Mouse (Mus musculus) midbrain, postnatal 0 days (tissue): ENCODE data around the gene Map2k6. TPM values are rescaled to one million over a fixed set of nuclear protein-coding genes. Genes with fewer than 3 reads are reported as not detected.

Experiments
- ATAC-seq: fragments of 200-750 bp; cut with Nextera tagmentation; 2 replicates; pipeline ENCODE4 v1.8.0; 2017; ENCODE audit warnings: moderate number of reproducible peaks, mild to moderate bottlenecking, moderate TSS enrichment, moderate library complexity; ENCODE audit not compliant: low FRiP score
- DNase-seq: peaks from one replicate; pipeline ENCODE4 v3.0.0-alpha.2; 2015; ENCODE audit warnings: low spot score
- H3K27ac ChIP-seq: fragments of 300-500 bp; sonication (generic); 2 replicates; pipeline ENCODE4 v1.5.1; 2014; ENCODE audit warnings: low read depth, mild to moderate bottlenecking, low read length, mixed read lengths
- H3K27me3 ChIP-seq: fragments of 300-500 bp; sonication (generic); 2 replicates; pipeline ENCODE4 v1.6.1; 2014; ENCODE audit warnings: low read length, control low read depth, mixed read lengths; ENCODE audit not compliant: insufficient read depth
- H3K36me3 ChIP-seq: fragments of 300-500 bp; sonication (generic); 2 replicates; pipeline ENCODE4 v1.6.1; 2014; ENCODE audit warnings: low read length, control low read depth, mixed read lengths; ENCODE audit not compliant: insufficient read depth
- H3K4me1 ChIP-seq: fragments of 300-500 bp; sonication (generic); 2 replicates; pipeline ENCODE4 v1.6.1; 2014; ENCODE audit warnings: mild to moderate bottlenecking, control low read depth, antibody characterized with exemption, low read length, mixed read lengths; ENCODE audit not compliant: insufficient read depth
- H3K4me2 ChIP-seq: fragments of 300-500 bp; sonication (generic); 2 replicates; pipeline ENCODE4 v1.6.1; 2014; ENCODE audit warnings: low read depth, mild to moderate bottlenecking, low read length, mixed read lengths; ENCODE audit not compliant: poor library complexity, severe bottlenecking
- H3K4me3 ChIP-seq: fragments of 300-500 bp; sonication (generic); 2 replicates; pipeline ENCODE4 v1.5.1; 2014; ENCODE audit warnings: low read depth, mild to moderate bottlenecking, low read length, moderate library complexity
- H3K9ac ChIP-seq: fragments of 300-500 bp; sonication (generic); replicated peaks from 2 replicates; pipeline ENCODE4 v1.6.1; 2014; ENCODE audit warnings: mild to moderate bottlenecking, low read length, moderate library complexity, mixed read lengths; ENCODE audit not compliant: poor library complexity, severe bottlenecking
- H3K9me3 ChIP-seq: fragments of 300-500 bp; sonication (generic); 2 replicates; pipeline ENCODE4 v1.6.1; 2016; ENCODE audit warnings: low read length, control low read depth
- CTCF ChIP-seq: IDR thresholded peaks from 2 replicates; pipeline ENCODE4 v1.5.1; 2016; ENCODE audit warnings: antibody characterized with exemption, mild to moderate bottlenecking
- WGBS: fragments of 180-500 bp; shearing (Covaris S2); extraction: QIAGEN DNeasy Blood & Tissue Kit; methylation state at CpG from one replicate; pipeline ENCODE4 v1.1.7; 2014; 5-methylcytosine and 5-hydroxymethylcytosine counted together
- polyA plus RNA-seq: library from polyadenylated mRNA; unstranded; fragments of >200 nt; fragmentation: Nextera tagmentation; extraction: Ambion mirVana; gene quantifications from 2 replicates; pipeline ENCODE4 v1.2.1, GENCODE M21; 2015
- total RNA-seq: library from RNA; depleted of rRNA; stranded (reverse); fragments of >200 nt; gene quantifications from 2 replicates; pipeline ENCODE4 v1.2.3, GENCODE M21; 2014

Gene Map2k6
- total and polyA plus RNA-seq, 2 experiments from 2014 or later, result 10.6 to 12.3 TPM

- H3K9ac ChIP-seq, result no peak overlapping the region
- ATAC-seq, result no peak
- H3K27ac ChIP-seq, result no peak overlapping the region
- no peaks in the 10 kb centered on the region for H3K36me3 ChIP-seq
- H3K4me1 ChIP-seq, result peaks cover 4% of the 10 kb centered on the region; the same call in 1 of the 2 replicates
- H3K27me3 ChIP-seq, result no peaks in the 10 kb centered on the region
- H3K9me3 ChIP-seq, result no peaks in the 10 kb centered on the region
- H3K4me3 ChIP-seq, result no peak overlapping the region
- no peak for TF ChIP-seq CTCF
- no peak overlapping the region for H3K4me2 ChIP-seq
- 54% methylated on average over 7 of the region's 7 CpGs for WGBS
- DNase-seq, result peak; percentile 48
Measured at GRCm38 (mm10) chr11:110439354-110439753, 40.4 kb downstream of the Map2k6 start.

GRCm38 (mm10) chr11:110444576-110444975 is 45.7 kb downstream of the Map2k6 start:
- no peak for TF ChIP-seq CTCF
- Histone ChIP-seq H3K27ac (no peak overlapping the region), H3K9ac (no peak overlapping the region), H3K27me3 (no peaks in the 10 kb centered on the region), H3K4me3 (no peak overlapping the region), H3K36me3 (no peaks in the 10 kb centered on the region), H3K4me1 (peaks cover 11% of the 10 kb centered on the region; the same call in 1 of the 2 replicates), H3K9me3 (no peaks in the 10 kb centered on the region), H3K4me2 (no peak overlapping the region)
- 72% methylated on average over 6 of the region's 6 CpGs for WGBS
- no peak for ATAC-seq
- DNase-seq, result no peak

- Histone ChIP-seq H3K27me3 (no peaks in the 10 kb centered on the region), H3K4me2 (peak overlapping the region; percentile 44), H3K27ac (no peak overlapping the region), H3K9ac (no peak overlapping the region), H3K4me1 (peaks cover 11% of the 10 kb centered on the region; the same call in 1 of the 2 replicates), H3K36me3 (no peaks in the 10 kb centered on the region), H3K9me3 (no peaks in the 10 kb centered on the region), H3K4me3 (peak overlapping the region; percentile 21; the same call in 1 of the 2 replicates)
- WGBS, result 13% methylated on average over 7 of the region's 7 CpGs
- no peak for ATAC-seq
- DNase-seq, result peak; percentile 14
- TF ChIP-seq CTCF, result no peak
Measured at GRCm38 (mm10) chr11:110448131-110448725, 49.3 kb downstream of the Map2k6 start.

- Histone ChIP-seq H3K27me3 (no peaks in the 10 kb centered on the region), H3K4me3 (peak overlapping the region; percentile 21; the same call in 1 of the 2 replicates), H3K9ac (no peak overlapping the region), H3K27ac (no peak overlapping the region), H3K36me3 (no peaks in the 10 kb centered on the region), H3K4me1 (peaks cover 11% of the 10 kb centered on the region; the same call in 1 of the 2 replicates), H3K4me2 (peak overlapping the region; percentile 44), H3K9me3 (no peaks in the 10 kb centered on the region)
- ATAC-seq (no peak), DNase-seq (no peak)
- WGBS, result 3% methylated on average over 12 of the region's 12 CpGs
- TF ChIP-seq CTCF, result no peak
Measured at GRCm38 (mm10) chr11:110448726-110449161, 49.8 kb downstream of the Map2k6 start.

- no peak overlapping the region for H3K9ac ChIP-seq
- no peak for ATAC-seq
Measured at GRCm38 (mm10) chr11:110449183-110449582, 50.3 kb downstream of the Map2k6 start.

GRCm38 (mm10) chr11:110450091-110450757 is 51.3 kb downstream of the Map2k6 start:
- H3K27ac ChIP-seq, result no peak overlapping the region
- H3K9ac ChIP-seq, result no peak overlapping the region
- no peak overlapping the region for H3K4me2 ChIP-seq
- H3K36me3 ChIP-seq, result no peaks in the 10 kb centered on the region
- ATAC-seq, result no peak
- H3K4me1 ChIP-seq, result peaks cover 11% of the 10 kb centered on the region; the same call in 1 of the 2 replicates
- WGBS, result 50% methylated on average over 15 of the region's 15 CpGs
- no peaks in the 10 kb centered on the region for H3K27me3 ChIP-seq
- no peaks in the 10 kb centered on the region for H3K9me3 ChIP-seq
- TF ChIP-seq CTCF, result no peak
- DNase-seq, result peak; percentile 47
- H3K4me3 ChIP-seq, result no peak overlapping the region

More at GRCm38 (mm10) chr11:110449183-110449582, 50.3 kb downstream of the Map2k6 start:
- no peak for TF ChIP-seq CTCF
- Histone ChIP-seq H3K9me3 (no peaks in the 10 kb centered on the region), H3K27ac (no peak overlapping the region), H3K4me2 (peak overlapping the region; percentile 44), H3K36me3 (no peaks in the 10 kb centered on the region), H3K27me3 (no peaks in the 10 kb centered on the region), H3K4me1 (peaks cover 11% of the 10 kb centered on the region; the same call in 1 of the 2 replicates), H3K4me3 (peak overlapping the region; percentile 21; the same call in 1 of the 2 replicates)
- DNase-seq, result peak; percentile 31
- 10% methylated on average over 11 of the region's 11 CpGs for WGBS
